Mouse (Mus musculus): Measurements from ENCODE around the gene Exoc6b.
A peak's percentile ranks its signal among the peaks of the same experiment; 100 is the strongest.
"Not testable (repeated sequence)": the region's sequence is repeated elsewhere in the genome, so short reads cannot be mapped to it uniquely, and the experiment has no call there.

Gene Exoc6b

GRCm38 (mm10) chr6:85069023-85069985 lies at the start of gene Exoc6b:
Exoc6b (minus strand) TSS chr6:85069513.
- peak; percentile 49 for DNase-seq (ENCODE audit: low read depth, low spot score)

- DNase-seq (ENCODE audit: low read depth, low spot score), result peak; percentile 52
Measured at GRCm38 (mm10) chr6:85117545-85118511, 48.5 kb upstream of the Exoc6b start.

DNA sequence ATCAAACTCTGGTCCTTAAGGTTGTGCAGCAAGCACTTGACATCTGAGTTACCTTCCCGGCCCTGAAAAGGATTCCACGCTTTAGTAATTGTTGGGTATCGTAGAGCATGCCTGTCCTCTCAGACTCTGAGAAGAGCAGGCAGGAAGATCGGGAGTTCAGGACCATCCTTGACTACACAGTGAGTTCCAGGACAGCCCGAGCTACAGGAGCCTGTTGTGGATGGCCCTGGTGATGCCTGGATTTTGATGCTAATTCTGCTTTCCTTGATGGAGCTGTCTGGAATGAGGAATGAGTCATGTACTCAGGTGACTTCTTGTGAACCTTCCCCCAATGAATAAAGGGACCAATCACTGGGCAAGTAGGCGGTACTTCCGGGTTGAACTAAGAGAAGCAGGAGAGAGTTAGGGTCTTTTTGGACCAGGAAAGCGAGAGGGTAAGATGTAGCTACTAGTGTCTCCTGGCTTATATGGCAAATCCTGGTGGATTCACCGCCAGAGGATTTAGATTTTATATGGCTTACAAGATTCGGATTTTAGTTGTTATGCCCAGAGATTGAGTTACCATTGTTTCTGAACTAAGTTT lies 35.8 kb upstream of the Exoc6b start:
- DNase-seq (ENCODE audit: low read depth, low spot score), result no peak

- DNase-seq (ENCODE audit: low read depth, low spot score), result no peak
Measured at GRCm38 (mm10) chr6:85103321-85103720, 34.0 kb upstream of the Exoc6b start.

GRCm38 (mm10) chr6:85096441-85096840 lies 27.1 kb upstream of the Exoc6b start:
- no peak for DNase-seq (ENCODE audit: low read depth, low spot score)

DNA sequence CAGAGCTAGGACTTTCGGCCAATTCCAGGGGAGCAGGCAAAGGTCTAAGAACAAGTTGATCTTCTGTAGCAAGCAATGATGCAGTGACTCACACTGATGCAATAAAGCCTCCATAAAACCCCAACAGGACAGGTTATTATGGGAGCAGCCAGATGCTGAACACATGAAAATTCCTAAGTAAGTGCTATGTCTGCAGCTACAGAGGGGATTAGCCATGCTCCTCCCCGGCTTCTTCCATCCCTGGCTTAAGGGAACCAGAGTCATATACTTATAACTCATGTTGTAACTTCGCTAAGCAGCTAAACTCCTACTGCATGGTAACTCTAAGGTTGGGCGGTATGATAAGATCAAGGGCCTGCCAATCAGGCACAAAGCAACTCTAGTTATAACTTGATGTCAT lies 18.1 kb upstream of the Exoc6b start:
- DNase-seq (ENCODE audit: low read depth, low spot score), result no peak

DNA sequence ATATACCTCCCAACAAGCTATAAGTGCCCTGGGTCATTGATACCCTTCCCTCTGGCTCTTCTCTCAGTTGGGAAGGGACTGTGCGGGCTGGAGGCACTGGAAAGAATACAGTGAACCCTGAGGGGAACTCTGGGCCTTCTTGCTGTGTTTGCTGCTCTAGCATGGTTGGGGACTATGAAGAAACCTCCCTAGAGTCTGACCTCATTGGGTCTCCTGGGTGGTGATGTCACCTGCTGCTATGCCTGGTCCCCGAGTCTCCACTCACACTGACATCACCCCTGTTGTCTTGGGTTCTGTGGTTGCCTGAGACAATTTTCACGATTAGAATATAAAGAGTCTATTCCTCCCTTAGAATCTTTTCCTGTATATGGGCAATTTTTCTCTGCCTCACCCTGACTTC lies 17.3 kb upstream of the Exoc6b start:
- peak; percentile 34 for DNase-seq (ENCODE audit: low read depth, low spot score)

DNA sequence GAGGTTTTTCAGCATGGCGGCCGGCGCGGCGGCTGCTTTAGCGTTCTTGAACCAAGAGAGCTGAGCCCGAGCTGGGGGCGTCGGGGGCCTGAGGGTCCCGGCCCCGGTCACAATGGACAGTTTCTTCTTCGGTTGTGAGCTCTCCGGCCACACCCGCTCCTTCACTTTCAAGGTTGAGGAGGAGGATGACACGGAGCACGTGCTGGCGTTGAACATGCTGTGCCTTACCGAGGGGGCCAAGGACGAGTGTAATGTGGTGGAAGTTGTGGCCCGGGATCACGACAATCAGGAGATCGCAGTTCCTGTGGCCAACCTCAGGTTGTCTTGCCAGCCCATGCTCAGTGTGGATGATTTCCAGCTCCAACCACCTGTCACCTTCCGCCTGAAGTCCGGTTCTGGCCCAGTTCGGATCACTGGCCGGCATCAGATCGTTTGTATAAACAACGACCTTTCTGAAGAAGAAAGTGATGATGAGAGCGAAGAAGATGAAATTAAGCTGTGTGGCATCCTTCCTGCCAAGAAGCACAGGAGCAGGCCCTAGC lies 6.9 kb upstream of the Exoc6b start:
- not testable (repeated sequence) for DNase-seq (ENCODE audit: low read depth, low spot score)

- DNase-seq (ENCODE audit: low read depth, low spot score), result no peak
Measured at GRCm38 (mm10) chr6:85074996-85075395, 5.7 kb upstream of the Exoc6b start.

DNA sequence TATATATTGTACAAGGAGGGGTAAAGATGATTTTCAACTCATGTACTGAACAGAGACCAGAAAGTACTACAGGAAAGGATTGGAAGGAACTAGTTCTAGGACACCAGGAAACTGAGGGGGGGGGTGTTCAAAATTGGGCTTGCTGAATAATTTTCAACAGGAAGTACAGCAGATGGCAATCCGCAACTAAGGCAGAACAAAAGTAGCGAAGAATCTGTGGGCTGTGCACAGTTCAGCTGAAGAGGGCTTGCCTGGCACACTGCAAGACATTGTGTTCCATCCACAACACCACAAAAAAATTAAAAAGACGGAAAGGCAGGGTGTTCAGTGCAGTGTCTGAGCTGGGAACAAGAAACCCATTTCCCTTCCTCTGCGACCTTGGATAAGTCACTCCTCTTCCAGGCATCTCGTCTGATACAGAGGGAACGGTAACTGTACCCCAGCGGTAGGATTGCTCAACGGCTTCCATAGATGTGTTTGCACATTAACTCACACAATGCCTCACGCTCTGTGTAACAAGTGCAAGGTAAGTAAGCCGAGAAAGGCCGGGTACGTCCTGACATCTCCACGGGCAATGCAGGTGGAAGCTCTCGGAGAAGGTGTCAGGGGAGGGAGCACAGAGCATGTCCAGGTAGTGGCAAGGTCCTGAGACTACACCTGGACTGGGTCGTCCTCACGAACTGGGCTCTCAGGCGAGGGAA lies 841 bp downstream of the Exoc6b start:
- no peak for DNase-seq (ENCODE audit: low read depth, low spot score)

DNA sequence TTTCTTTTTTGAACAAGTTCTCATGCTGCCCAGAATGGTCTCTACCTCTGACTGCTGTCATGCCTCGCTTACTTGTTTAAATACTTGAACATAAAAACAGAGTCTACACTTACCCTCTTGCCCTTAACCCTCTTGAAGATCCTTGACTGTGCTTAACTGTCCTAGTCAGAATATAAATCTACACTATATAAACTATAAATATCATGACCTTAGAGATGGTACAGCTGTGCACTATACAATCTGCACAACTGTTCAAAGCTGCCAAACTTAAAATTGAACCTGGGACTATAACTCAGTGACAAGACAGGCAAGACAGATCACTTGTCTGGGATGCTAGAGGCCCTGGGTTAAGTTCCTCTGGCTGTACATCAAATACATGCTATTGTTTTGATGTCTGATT lies 11.7 kb downstream of the Exoc6b start:
- no peak for DNase-seq (ENCODE audit: low read depth, low spot score)

GRCm38 (mm10) chr6:85051109-85051508 lies 18.2 kb downstream of the Exoc6b start:
- DNase-seq (ENCODE audit: low read depth, low spot score), result no peak

DNA sequence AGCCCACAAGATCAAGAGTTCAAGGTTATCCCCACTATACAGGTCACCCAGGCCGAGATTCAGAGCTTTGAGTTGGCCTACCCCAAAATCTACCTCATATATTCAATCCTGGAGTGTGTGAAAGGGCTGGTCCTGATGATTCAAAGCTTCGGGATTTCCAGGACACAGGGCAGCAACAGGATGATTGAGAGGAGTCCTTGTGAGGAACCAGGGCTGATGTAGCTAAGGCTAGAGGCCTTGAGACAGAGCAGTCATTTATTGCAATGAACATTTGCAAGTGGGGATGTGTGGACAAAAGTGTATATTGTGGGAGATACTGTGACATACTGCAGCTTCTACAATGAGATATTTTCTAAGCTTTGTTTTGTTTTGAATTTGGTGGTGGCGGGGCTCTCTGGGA lies 22.8 kb downstream of the Exoc6b start:
- no peak for DNase-seq (ENCODE audit: low read depth, low spot score)

DNA sequence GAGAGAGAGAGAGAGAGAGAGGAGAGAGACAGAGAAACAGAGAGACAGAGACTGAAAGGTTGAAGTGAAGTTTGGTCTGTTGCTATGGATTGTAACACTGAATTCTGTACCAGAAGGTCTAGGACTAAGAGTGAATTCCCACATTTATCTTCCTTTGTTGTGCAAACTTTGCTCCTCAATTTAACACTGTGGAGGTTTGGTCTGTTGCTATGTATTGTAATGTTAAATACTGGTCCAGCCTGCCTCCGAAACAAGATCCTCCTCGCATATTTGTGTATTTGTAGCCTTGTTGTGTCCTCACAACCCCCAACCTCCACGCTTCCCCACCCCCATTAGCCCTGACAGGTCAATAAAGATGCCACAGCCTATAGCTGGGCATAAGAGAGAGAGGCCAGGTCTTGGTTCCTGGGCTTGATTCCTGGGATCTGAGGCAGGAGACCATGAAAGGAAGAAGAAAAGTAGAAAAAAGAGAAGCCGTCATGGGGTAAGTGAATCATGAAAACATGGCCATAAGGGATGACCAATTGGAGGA lies 24.6 kb downstream of the Exoc6b start:
- no peak for DNase-seq (ENCODE audit: low read depth, low spot score)

DNA sequence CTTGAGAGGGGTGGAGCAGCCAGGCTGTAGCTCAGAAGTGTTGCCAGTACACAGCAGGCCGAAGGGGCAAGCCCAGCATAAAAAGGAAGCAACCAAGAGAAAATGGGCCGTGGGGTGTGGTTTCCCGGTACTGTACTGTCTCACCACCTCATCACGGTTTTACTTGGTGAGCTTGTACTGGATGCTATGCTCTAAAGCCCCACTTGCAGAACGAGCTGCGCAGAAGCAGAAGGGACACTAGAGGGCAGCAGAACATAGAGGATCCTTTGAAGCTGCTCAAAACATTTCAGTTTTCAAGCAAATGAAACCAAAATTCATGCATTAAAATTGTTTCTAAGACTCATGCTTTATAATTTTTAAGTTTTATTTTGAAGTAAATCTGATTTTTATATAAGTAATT lies 31.6 kb downstream of the Exoc6b start:
- peak; percentile 40 for DNase-seq (ENCODE audit: low read depth, low spot score)

DNA sequence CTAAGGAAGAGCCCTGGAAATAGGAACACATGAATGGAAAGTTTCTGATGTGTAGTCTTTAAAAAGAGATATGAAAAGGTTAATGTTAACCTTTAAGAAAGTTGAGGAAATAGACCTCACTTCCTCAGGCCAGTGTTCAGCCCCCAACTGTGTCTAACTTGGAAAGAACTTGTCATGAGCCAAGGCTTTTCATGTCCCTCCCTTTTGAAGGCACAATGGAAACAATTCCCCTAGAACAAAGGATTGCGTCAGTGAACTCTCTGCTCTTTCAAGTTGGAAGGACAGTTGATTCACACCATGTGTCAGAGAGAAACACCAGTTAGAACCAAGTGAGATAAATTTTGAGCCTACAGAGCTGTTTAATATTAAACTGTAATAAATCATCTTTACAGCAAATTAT lies 39.6 kb downstream of the Exoc6b start:
- peak; percentile 20 for DNase-seq (ENCODE audit: low read depth, low spot score)

DNA sequence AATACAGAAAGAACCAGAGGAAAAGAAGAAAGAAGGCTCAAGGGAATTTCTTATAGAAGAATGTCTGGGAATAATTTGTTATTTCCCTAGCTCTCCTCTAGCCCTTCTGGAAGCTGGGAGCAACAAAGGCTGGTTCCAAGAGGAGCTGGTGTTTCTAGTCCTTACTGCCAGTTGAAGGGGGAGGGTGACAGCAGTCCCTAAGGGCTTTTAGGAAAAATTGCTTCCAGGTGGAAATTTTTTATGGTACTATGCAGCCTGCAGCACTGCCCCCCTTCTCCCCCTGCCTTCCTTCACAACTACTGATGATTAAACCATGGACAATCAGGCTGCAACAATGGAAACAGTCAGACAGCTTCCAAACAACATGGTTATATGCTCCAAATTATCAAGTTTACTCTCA lies 44.9 kb downstream of the Exoc6b start:
- no peak for DNase-seq (ENCODE audit: low read depth, low spot score)

DNA sequence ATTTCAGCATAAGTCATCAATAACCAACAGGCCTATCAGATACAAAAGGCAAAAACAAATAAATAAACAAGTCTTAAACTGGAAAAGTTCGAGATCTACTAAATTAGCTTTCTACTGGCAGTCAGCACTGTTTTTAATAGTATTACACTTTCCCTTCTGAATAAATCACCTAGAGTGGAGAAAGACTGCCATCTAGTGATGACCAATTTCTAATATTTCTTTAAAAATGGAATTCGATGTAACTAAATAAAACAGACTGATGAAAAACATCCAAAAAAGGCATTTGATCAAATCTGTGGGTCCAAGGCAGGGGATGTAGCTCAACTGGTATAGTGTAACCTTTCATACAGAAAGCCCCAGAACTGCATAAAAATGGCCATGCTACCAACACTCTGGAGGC lies 52.3 kb downstream of the Exoc6b start:
- no peak for DNase-seq (ENCODE audit: low read depth, low spot score)

GRCm38 (mm10) chr6:85013906-85014305 lies 55.4 kb downstream of the Exoc6b start:
- DNase-seq (ENCODE audit: low read depth, low spot score), result no peak

DNA sequence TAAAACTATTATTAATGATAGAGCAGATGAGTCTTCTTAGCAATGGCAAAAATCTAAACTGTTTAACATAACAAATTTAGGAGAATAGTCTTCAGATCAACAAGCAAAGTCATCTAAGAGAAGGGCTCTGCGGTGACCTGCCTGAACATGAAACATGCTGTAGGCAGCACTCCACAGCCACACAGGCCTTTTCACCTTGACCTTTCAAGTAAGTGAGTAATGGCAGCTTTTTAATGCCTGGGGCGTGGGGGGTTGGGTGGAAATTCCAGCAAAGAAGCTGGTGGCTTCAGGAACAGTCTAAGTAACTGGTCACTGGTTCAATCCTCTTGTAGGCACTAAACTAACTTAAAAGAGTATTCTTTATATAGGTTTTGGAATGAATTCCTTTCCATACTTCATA lies 58.9 kb downstream of the Exoc6b start:
- DNase-seq (ENCODE audit: low read depth, low spot score), result no peak

DNA sequence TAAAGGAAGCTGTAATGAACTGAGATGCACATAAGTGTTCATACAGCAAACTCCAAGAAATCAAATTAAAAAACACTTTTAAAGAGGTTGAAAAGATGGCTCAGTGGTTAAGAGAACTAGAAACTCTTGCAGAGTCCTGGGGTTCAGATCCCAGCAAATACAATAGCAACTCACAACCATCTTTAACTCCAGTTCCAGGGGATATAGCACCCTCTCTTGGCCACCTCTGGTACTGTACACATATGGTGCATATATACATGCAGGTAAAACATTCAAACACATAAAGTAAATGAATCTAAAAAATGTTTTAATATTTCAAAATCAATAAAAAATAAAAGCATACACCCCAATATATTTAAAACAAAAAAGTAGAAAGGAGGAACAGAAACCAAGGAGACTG lies 73.9 kb downstream of the Exoc6b start:
- no peak for DNase-seq (ENCODE audit: low read depth, low spot score)

Measured in skeletal muscle tissue, adult 2 months (tissue).